Mouse (Mus musculus): ENCODE results near the gene Pkdrej.

DNA sequence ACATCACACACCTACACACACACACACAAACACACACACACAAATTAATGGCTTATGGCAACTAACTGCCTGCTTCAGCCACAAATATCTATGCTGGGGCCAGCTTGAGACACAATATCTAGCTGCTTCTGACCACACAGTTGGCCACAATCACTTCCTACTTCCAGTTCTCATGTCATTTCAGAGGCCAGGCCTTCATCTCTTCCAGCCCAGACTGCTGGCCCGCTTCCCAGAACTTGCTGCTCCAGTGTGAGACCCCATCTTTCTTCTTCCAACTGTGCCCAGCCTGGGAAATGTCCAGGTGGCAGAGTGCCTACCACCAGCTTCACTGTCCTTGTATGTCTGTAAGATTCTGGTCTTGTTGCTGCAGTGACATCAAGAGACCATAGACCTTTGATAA, 28.7 kb downstream of the Pkdrej start:
- TF ChIP-seq POLR2A (IDR thresholded peaks at IDR 0.05; ENCODE audit: low read depth, low read length) (no peak), CTCF (IDR thresholded peaks at IDR 0.05; ENCODE audit: extremely low read depth, insufficient read depth, insufficient read length, insufficient replicate concordance) (no peak)
